Mouse (Mus musculus) layer of hippocampus, adult 8-10 months (tissue): ENCODE measurements at regions not wholly inside any gene's neighbourhood (a gene's known extent, or its start where the extent isn't known, plus 50 kb on each side); places are given as distances from the start of the nearest gene placed in this dataset.

Experiments
- DNase-seq, 2 experiments: peaks; one replicate each; pipeline ENCODE4 v3.0.0; 2022; ENCODE audit warnings: low spot score in 2 of 2

GRCm38 (mm10) chr2:167848468-167849440, 83.1 kb upstream of the Ptpn1 start:
- DNase-seq, result no peak

- no peak for DNase-seq
These were observed 84.4 kb upstream of the Ptpn1 start for GRCm38 (mm10) chr2:167847281-167848077.

- no peak for DNase-seq
These were observed 86.5 kb upstream of the Ptpn1 start for GRCm38 (mm10) chr2:167845370-167845769.

DNA sequence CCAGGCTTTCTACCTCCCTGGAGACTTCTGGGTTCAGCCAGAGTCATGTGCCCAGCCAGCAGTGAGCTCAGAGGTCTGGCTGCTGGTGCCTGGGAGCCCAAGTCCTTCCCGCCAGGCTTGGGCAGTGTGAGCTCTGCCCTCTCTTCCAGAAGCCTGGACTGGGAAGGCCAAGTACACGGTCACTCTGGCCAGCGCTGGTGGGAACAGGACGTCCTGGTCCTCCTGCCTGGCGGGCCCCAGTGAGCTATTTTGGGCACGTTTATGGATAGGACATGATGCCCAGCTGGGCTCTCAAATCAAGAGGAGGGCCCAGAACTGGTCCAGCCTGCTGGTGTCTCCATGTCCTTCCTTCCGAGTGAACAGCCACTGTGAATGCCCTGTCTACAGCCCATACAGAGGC, 87.3 kb upstream of the Ptpn1 start:
- DNase-seq, result no peak

- DNase-seq, result no peak
These were observed 87.9 kb upstream of the Ptpn1 start for GRCm38 (mm10) chr2:167843921-167844320.

DNA sequence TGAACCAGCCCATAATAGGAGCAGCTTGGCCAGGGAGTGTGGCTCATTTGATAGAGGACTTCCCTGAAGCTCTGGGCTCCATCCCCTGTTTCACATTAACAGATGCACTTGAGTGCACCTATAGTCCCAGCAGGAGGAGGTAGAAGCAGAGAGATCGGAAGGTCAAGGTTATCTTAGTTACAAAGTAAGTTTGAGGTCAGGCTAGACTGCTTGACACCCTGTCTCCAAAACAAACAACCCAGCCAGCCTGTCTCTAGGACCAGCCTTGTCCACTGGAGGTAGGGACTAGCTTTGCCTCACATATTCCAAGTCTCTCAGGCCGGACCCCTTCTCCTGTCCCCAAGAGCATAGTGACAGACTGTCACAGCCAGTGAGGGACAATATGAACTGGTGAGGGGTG, 88.9 kb upstream of the Ptpn1 start:
- no peak for DNase-seq

DNA sequence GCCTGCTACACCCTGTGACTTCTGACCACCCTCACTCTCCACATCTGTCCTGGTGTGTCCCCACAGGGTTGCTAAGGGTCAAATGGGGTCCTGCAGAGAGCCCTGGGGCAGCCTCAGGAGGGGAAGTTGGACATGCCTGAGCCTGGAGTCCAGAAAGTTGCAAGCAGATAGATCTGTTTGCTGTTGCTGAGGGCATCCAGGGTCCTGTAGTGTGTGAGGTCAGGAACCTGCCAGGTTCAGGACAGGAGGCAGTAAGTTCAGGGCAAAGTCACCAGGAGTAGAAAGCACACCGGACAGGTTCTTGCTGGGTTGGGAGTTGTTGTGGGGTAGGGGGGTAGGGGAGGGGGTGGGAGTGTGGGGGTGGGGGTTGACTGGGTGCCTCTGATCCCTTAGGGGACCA, 89.4 kb upstream of the Ptpn1 start:
- no peak for DNase-seq

GRCm38 (mm10) chr2:167841339-167842240, 90.3 kb upstream of the Ptpn1 start:
- no peak for DNase-seq

GRCm38 (mm10) chr2:167840344-167840743, 91.5 kb upstream of the Ptpn1 start:
- no peak for DNase-seq

DNA sequence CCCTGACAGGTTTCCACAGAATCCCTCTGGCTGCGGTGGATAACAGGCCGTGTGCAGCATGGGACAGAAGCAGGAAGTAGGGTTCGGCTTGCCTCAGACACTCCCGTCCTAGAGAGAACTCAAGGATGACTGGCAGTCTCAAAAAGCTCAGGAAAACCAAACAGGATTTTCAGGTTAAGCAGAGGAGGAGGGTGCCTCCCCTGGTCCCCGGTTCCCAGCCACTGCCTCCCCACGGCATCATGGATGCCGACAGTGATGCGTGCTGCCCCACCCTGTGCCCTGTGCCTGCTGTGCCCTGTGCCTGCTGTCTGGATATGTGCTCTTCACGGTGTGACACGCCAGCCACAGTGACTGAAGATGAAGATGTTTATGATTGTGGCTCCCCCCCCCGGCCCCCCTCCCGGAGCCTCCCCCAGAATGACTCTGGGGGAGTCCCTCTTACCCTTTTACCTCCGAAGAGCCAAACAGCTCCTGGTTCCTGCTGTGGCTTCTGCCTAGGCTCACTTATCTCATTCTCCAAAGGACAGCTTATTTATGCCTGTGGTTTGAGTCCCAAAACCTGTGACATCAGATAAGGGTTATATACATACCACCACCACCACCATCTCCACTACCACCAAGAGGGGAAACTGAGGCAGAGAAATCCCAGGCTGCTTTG, 92.4 kb upstream of the Ptpn1 start:
- DNase-seq, result no peak

GRCm38 (mm10) chr2:167837596-167837995, 94.3 kb upstream of the Ptpn1 start:
- no peak for DNase-seq

- DNase-seq, result no peak
These were observed 95.2 kb upstream of the Ptpn1 start for GRCm38 (mm10) chr2:167836611-167837010.

DNA sequence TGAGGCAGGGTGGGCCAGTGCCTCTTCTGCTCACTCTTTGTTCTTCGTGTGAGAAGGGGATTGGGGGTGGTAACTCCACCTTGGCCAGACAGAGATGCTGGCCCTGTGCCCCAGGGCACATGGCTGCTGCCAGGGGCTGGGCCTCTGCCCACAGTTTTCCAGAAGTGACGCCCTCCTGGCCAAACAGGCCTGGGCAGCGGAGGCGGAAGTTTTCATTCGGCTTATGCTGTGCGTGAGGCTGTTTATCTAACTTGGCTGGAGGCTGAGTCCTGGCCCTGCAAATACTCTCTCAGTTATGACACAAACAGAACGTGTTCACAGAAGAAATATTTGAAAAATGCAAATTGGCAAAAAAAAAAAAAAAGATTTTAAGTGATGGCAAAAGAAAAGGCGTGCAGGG, 97.3 kb upstream of the Ptpn1 start:
- DNase-seq, result peak in 1 of 2 experiments; percentile 16

DNA sequence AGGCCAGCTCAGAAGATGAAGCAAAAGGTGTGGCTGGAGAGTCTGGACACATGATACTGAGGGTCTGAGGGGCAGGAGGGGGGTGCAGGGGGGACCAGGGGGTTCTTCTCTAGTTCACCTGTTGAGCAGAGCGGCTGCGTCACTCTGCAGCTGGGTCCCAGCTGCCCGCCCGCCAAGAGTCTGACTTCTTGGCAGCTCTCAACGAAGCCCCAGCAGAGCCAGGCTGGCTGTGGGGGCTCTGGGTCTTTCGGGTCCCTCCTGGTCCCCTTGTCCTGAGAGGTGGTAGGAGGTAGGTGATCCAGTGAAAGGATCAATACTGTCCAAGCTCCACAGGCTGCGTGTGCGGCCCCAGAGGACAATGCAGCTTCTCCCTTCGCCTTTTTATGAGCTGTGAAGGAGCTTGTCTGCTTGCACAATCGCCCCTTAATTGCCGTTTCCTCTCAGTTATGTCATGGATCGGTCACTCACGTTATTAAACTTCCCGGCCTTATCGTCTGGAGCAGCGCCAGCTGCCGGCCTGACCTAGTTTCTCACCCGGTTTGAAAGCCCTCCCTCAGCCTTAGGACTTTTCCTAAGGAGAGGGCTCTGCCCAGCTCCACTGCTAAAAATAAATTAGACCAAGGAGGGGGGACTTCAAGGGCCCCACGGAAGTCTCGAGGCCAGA, 98.4 kb upstream of the Ptpn1 start:
- no peak for DNase-seq

- no peak for DNase-seq
These were observed 100.5 kb upstream of the Ptpn1 start for GRCm38 (mm10) chr2:167831076-167832039.

- no peak for DNase-seq
These were observed 103.6 kb upstream of the Ptpn1 start for GRCm38 (mm10) chr2:167828258-167828657.

DNA sequence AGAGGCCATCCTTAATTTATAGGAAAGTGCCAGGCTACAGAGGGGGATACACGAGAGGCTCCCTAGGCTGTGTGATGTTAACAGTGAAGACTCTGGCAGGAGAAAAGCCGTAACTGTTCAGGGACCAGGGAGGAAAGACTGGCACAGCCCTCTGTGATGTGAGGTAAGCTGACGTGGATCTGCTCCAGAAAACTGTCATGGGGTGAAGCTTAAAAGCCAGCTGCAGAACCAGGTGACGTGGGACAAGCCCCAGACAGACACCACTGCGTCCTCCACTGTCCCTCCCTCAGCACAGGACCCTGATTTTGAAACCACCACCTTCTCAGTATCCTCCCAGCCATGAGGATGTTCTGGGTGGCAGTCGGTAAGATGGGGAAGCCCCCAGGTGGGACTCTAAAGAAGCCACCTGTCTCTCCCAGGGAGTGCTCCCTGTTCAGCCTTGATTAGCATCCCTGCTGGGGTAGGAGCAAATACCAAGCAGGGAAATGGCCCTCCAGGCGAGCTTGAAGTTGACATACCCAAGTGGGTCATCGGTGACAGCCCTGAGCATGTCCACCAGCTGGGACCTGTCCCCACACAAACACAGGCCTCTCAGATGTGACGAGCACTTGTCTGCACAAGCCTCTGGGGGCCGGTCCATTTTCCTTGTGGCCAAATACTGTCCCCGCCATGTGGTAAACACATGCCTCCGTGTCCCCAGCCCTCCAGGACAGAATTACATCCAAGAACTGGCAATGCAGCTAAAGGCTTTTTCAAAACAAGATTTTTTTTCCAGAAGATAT, 104.7 kb upstream of the Ptpn1 start:
- no peak for DNase-seq

GRCm38 (mm10) chr2:167823513-167823912, 108.3 kb upstream of the Ptpn1 start:
- DNase-seq, result no peak
